Mouse (Mus musculus): ENCODE results near the gene Rps11. TPM values are rescaled to one million over a fixed set of nuclear protein-coding genes. Genes with fewer than 3 reads are reported as not detected.
"Not testable (repeated sequence)": the region's sequence is repeated elsewhere in the genome, so short reads cannot be mapped to it uniquely, and the experiment has no call there.

Rps11 gene
- polyA plus RNA-seq, 1 experiment: 2,217 TPM

DNA sequence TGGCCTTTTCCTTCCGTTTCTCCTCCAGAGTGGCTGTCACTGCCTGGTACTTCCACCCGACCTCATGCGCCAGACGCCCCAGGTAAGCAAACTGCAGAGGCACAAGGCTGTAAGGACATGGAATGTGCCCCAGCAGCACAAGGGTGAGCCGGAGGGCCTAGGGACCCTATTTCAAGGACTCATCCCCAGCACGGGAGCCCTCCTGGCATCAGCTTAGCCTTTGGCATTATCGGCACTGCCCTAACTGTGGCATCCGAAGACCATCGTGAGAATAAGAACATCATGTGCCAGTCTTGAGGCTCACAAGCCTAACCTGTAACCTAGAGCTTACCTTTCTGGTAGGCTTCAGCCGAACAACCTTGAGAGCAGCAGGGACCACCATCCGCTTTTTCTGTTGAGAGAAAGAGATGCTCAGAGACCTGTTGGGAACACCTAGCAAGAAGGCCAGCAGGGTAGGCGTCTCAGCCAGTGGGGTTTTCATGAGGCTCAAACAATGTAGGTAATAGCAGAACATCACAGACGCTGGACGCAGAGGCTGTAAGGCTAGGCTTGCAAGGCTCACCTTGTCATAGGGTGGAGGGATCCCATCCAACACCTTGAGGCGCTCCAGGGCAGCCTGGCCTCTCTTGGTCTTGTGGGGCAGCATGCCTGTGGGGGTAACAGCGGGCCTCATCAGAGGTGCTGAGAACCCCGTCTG lies 2.1 kb upstream of the Rps11 start:
- Histone ChIP-seq H3ac (ENCODE audit: control insufficient read depth, insufficient read length) (peak overlapping the region; percentile 63), H3K4me2 (ENCODE audit: low read depth) (peak overlapping the region; percentile 99), H3K79me2 (ENCODE audit: control insufficient read depth, insufficient read depth) (peaks cover 44% of the 10 kb centered on the region), H3K27me3 (ENCODE audit: control insufficient read depth, insufficient read depth, insufficient read length) (no peaks in the 10 kb centered on the region), H3K36me3 (ENCODE audit: control insufficient read depth, insufficient read depth) (peaks cover 40% of the 10 kb centered on the region), H3K4me3 (peak overlapping the region; percentile 81)
- TF ChIP-seq TCF12 (IDR thresholded peaks at IDR 0.05; ENCODE audit: insufficient read depth, poor library complexity, severe bottlenecking) (no peak), E2F4 (IDR thresholded peaks at IDR 0.05; ENCODE audit: insufficient read depth) (no peak), TCF3 (IDR thresholded peaks at IDR 0.05; ENCODE audit: insufficient read length, low read depth) (no peak), USF1 (IDR thresholded peaks at IDR 0.05; ENCODE audit: low read depth) (no peak), MYOG (IDR thresholded peaks at IDR 0.05; ENCODE audit: control insufficient read depth in 1 of 3, insufficient read depth in 1 of 3, insufficient read length in 2 of 3, low read depth in 2 of 3) (no peak), CEBPB (IDR thresholded peaks at IDR 0.05; ENCODE audit: insufficient read depth, poor library complexity, severe bottlenecking) (no peak), MYOD1 (IDR thresholded peaks at IDR 0.05; ENCODE audit: control insufficient read depth in 1 of 3, insufficient read length in 2 of 3, low read depth in 2 of 3) (no peak), SRF (IDR thresholded peaks at IDR 0.05; ENCODE audit: control insufficient read depth, insufficient read length, low read depth) (no peak), POLR2AphosphoS2 (IDR thresholded peaks at IDR 0.05; ENCODE audit: insufficient read length, low read depth) (peak; percentile 76), POLR2A (IDR thresholded peaks at IDR 0.05; ENCODE audit: insufficient read length, low read depth) (peak; percentile 38)

DNA sequence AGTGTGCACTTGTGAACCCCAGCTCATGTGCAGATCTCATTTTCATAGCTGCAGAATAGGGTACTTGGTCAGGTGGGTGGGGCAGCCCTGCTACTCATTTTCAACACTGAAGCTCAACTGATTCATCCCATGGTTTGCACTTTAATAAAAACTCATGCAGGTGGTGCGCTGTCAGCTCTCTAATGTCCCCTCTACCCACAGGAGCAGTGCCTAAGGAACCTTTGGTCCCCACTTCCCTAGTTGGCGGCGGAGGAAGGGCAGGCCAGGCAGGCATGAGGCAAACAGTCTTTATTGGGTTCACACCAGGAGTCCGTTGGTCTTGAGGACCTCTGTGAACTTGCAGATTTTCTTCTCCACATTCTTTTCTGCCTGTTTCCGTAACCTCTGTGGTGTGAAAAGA lies 1.4 kb upstream of the Rps11 start:
- H3K4me2 ChIP-seq (ENCODE audit: low read depth): peak overlapping the region; percentile 99
- peak overlapping the region; percentile 81 for H3K4me3 ChIP-seq
- peaks cover 44% of the 10 kb centered on the region for H3K79me2 ChIP-seq (ENCODE audit: control insufficient read depth, insufficient read depth)
- peaks cover 46% of the 10 kb centered on the region for H3K36me3 ChIP-seq (ENCODE audit: control insufficient read depth, insufficient read depth)
- H3K27me3 ChIP-seq (ENCODE audit: control insufficient read depth, insufficient read depth, insufficient read length): not testable (repeated sequence)
- peak overlapping the region; percentile 63 for H3ac ChIP-seq (ENCODE audit: control insufficient read depth, insufficient read length)

DNA sequence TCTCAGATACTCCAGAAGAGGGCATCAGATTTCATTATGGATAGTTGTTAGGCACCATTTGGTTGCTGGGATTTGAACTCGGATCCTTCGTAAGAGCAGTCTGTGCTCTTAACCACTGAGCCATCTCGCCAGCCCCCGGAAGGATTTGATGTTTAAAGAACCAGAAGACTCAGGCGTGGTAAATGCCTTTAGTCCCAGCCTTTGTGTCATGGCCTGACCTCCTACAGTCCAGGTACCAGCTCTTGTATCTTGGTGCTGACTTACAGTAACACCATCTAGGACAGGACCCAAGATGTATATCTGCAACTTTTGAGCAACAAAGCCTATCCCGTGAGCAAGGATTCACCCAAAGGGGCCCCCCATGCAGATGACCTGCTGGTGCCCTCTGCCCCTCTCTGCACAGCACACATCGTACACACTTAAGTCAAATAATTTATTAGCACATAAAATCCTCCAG lies 933 bp upstream of the Rps11 start:
- H3K4me3 ChIP-seq: peak overlapping the region; percentile 81
- H3K27me3 ChIP-seq (ENCODE audit: control insufficient read depth, insufficient read depth, insufficient read length): no peaks in the 10 kb centered on the region
- peaks cover 44% of the 10 kb centered on the region for H3K79me2 ChIP-seq (ENCODE audit: control insufficient read depth, insufficient read depth)
- peaks cover 51% of the 10 kb centered on the region for H3K36me3 ChIP-seq (ENCODE audit: control insufficient read depth, insufficient read depth)
- peak; percentile 75 for TF ChIP-seq POLR2AphosphoS2 (IDR thresholded peaks at IDR 0.05; ENCODE audit: insufficient read length, low read depth)
- TF ChIP-seq MYOD1 (IDR thresholded peaks at IDR 0.05; ENCODE audit: control insufficient read depth in 1 of 3, insufficient read length in 2 of 3, low read depth in 2 of 3): no peak
- no peak for TF ChIP-seq MYOG (IDR thresholded peaks at IDR 0.05; ENCODE audit: control insufficient read depth in 1 of 3, insufficient read depth in 1 of 3, insufficient read length in 2 of 3, low read depth in 2 of 3)
- H3ac ChIP-seq (ENCODE audit: control insufficient read depth, insufficient read length): no peak overlapping the region
- H3K4me2 ChIP-seq (ENCODE audit: low read depth): peak overlapping the region; percentile 77

DNA sequence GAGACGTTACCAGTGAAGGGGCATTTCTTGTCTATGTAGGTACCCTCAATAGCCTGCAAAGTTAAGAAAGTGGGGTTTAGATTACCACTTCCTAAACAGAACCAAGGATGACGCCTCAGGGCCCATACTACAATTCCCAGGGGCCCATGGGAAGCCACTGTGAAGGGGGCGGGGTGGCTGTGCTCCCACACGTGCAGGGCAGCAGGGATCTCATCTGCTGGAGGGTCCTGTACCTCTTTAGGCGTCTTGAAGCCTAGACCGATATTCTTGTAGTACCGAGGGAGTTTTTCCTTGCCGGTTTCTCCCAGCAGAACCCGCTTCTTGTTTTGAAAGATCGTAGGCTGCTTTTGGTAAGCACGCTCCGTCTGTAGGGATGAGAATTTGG lies 1.1 kb downstream of the Rps11 start:
- Histone ChIP-seq H3K79me2 (ENCODE audit: control insufficient read depth, insufficient read depth) (peaks cover 41% of the 10 kb centered on the region), H3K27me3 (ENCODE audit: control insufficient read depth, insufficient read depth, insufficient read length) (no peaks in the 10 kb centered on the region), H3K4me3 (peak overlapping the region; percentile 81), H3K36me3 (ENCODE audit: control insufficient read depth, insufficient read depth) (peaks cover 59% of the 10 kb centered on the region), H3K4me2 (ENCODE audit: low read depth) (peak overlapping the region; percentile 94), H3ac (ENCODE audit: control insufficient read depth, insufficient read length) (peak overlapping the region; percentile 84)
- TF ChIP-seq TCF12 (IDR thresholded peaks at IDR 0.05; ENCODE audit: insufficient read depth, poor library complexity, severe bottlenecking) (no peak), POLR2A (IDR thresholded peaks at IDR 0.05; ENCODE audit: insufficient read length, low read depth) (peak; percentile 16)

DNA sequence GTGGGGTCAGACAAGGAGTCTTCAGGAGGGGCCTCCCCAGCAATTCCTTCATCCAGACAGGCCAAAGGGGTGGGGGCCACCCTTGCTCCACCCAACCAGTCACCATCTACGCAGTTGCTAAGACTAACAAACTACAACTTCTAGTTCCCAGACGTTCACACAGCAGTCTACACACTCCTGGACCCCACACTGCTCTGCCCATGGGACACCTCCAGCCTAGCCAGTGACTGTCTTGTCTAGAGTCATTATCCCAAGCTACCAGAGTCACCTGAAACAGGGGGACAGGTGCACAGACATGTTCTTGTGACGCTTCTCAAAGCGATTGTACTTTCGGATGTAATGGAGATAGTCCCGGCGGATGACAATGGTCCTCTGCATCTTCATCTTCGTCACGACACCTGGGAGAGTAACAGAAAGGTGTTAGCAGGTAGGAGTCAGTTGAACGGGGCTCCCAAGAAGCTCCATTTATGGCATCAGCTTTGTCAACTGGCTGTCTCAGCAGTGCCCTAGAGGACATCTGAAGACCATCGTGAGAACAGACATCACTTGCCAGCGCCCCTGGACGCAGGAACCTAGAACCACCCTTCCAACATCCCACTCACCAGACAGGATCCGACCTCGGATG lies 1.6 kb downstream of the Rps11 start:
- TF ChIP-seq SRF (IDR thresholded peaks at IDR 0.05; ENCODE audit: control insufficient read depth, insufficient read length, low read depth) (no peak), REST (IDR thresholded peaks at IDR 0.05; ENCODE audit: insufficient read depth, insufficient read length) (no peak), TCF3 (IDR thresholded peaks at IDR 0.05; ENCODE audit: insufficient read length, low read depth) (no peak), CEBPB (IDR thresholded peaks at IDR 0.05; ENCODE audit: insufficient read depth, poor library complexity, severe bottlenecking) (no peak), POLR2AphosphoS2 (IDR thresholded peaks at IDR 0.05; ENCODE audit: insufficient read length, low read depth) (no peak), MAX (IDR thresholded peaks at IDR 0.05; ENCODE audit: low read depth) (no peak), TCF12 (IDR thresholded peaks at IDR 0.05; ENCODE audit: insufficient read depth, poor library complexity, severe bottlenecking) (no peak), MYOG (IDR thresholded peaks at IDR 0.05; ENCODE audit: control insufficient read depth in 1 of 3, insufficient read depth in 1 of 3, insufficient read length in 2 of 3, low read depth in 2 of 3) (no peak), POLR2A (IDR thresholded peaks at IDR 0.05; ENCODE audit: insufficient read length, low read depth) (no peak), USF1 (IDR thresholded peaks at IDR 0.05; ENCODE audit: low read depth) (no peak), E2F4 (IDR thresholded peaks at IDR 0.05; ENCODE audit: insufficient read depth) (no peak), MYOD1 (IDR thresholded peaks at IDR 0.05; ENCODE audit: control insufficient read depth in 1 of 3, insufficient read length in 2 of 3, low read depth in 2 of 3) (no peak)
- peak overlapping the region; percentile 84 for H3ac ChIP-seq (ENCODE audit: control insufficient read depth, insufficient read length)
- H3K36me3 ChIP-seq (ENCODE audit: control insufficient read depth, insufficient read depth): peaks cover 62% of the 10 kb centered on the region
- peak overlapping the region; percentile 94 for H3K4me2 ChIP-seq (ENCODE audit: low read depth)
- H3K4me3 ChIP-seq: peak overlapping the region; percentile 81
- no peaks in the 10 kb centered on the region for H3K27me3 ChIP-seq (ENCODE audit: control insufficient read depth, insufficient read depth, insufficient read length)
- peaks cover 36% of the 10 kb centered on the region for H3K79me2 ChIP-seq (ENCODE audit: control insufficient read depth, insufficient read depth)

Measured in myocyte (in vitro differentiated cells).